Mouse (Mus musculus) spleen, postnatal 36 days (tissue): ENCODE data around the gene Chmp2a.
A peak's percentile ranks its signal among the peaks of the same experiment; 100 is the strongest.

Experiments used
- DNase-seq, 2 experiments: peaks; one replicate each; pipeline ENCODE4 v3.0.0; 2022; ENCODE audit warnings: low spot score in 2 of 2, mixed read lengths in 1 of 2

Chmp2a gene

GRCm38 (mm10) chr7:13003380-13003779 is 31.2 kb downstream of the Chmp2a start:
- DNase-seq: no peak

GRCm38 (mm10) chr7:13001584-13001983 is 33.0 kb downstream of the Chmp2a start:
- no peak for DNase-seq

DNA sequence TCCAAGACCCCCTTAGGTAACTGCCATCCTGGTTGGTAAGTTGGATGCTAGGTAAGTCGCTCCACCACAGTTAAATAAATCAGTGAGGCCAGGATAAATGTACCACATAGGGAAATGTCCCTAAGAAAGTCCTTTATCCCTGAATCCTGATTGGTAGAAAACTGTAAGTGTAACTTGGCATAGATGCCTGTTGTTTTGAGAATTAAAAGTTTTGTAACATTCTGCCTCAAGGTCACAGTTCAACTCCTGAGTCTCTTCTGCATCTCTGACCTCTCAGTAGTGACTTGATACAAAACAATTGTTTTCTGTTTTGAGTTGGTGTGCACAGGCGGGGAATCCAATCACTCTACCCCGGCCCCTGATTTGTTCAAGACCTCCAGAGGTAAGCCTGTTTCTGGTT is 35.8 kb downstream of the Chmp2a start, which contains the start of gene Trim28:
Trim28 (plus strand) TSS at position 264 of the 400 bp plus-strand sequence.
- DNase-seq: no peak

DNA sequence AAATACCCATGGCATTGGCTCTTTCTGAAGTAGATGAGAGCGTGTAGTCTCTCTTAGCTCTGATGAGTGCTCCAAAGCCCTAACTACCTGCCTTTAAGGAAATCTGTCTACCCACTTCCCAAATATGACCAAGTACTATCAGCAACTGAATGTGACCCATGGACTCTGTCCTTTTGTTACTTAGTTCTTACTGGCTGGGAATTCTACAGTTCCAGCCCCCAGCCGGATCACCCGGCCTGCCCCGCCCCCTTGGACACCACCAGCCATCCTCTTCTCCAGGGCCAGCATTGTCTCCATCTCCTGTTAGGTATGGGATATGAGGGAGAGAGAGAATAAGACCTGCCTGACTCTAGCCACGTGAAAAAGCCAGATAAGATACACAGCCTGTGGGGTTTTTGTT is 36.6 kb downstream of the Chmp2a start, which contains the start of gene Slc27a5:
Slc27a5 (minus strand) TSS at position 140 of the 400 bp plus-strand sequence.
- DNase-seq: no peak

- no peak for DNase-seq
Observed at GRCm38 (mm10) chr7:12997230-12997629, 37.4 kb downstream of the Chmp2a start.

DNA sequence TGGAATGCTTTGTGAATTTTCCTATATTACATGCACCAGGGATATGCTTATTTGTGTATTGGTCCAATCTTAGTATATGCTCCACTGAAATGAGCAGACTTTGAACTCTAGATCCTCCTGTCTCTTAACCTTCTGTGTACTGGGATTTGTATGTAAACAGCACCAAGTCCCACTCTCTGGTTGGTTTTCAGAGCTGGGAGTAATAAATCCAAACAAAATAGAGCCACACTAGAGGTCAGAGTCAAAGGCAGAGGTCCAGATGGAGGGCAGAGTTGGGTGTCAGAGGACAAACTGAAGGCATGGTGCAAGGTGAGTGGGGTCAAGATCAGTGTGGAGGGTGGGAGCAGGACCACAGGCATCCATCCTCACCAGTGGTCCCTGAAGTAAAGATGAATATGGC is 38.7 kb downstream of the Chmp2a start:
- DNase-seq: no peak

GRCm38 (mm10) chr7:12993148-12993547 is 41.5 kb downstream of the Chmp2a start:
- DNase-seq: no peak

- DNase-seq: peak in 1 of 2 experiments; percentile 47
Observed at GRCm38 (mm10) chr7:12992222-12992621, 42.4 kb downstream of the Chmp2a start.

GRCm38 (mm10) chr7:12987409-12988189 is 47.0 kb downstream of the Chmp2a start:
- no peak for DNase-seq

DNA sequence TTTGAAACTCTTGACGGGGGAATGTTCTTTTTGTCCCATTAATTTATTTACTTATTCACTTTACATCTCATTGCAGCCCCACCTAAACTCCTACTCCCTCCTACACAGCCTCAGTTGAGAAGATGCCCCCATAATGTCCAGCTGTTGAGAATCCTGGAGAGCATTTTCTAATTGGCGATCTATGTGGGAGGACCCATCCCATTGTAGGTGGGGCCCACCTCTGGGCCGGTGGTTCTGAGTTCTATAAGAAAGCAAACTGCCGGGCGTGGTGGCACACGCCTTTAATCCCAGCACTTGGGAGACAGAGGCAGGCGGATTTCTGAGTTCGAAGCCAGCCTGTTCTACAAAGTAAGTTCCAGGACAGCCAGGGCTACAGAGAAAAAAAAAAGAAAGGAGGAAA is 47.7 kb downstream of the Chmp2a start:
- DNase-seq: no peak

GRCm38 (mm10) chr7:12985724-12986123 is 48.9 kb downstream of the Chmp2a start:
- DNase-seq: no peak
